Mouse (Mus musculus): ENCODE measurements around the gene Car7.
"Not testable (repeated sequence)": the region's sequence is repeated elsewhere in the genome, so short reads cannot be mapped to it uniquely, and the experiment has no call there.

Gene Car7

GRCm38 (mm10) chr8:104570436-104571343, 36.2 kb downstream of the Car7 start:
- DNase-seq, result peak; percentile 95

- DNase-seq, result no peak
Measured at GRCm38 (mm10) chr8:104576820-104577219, 42.3 kb downstream of the Car7 start.

- not testable (repeated sequence) for DNase-seq
Measured at GRCm38 (mm10) chr8:104577606-104578005, 43.1 kb downstream of the Car7 start.

DNA sequence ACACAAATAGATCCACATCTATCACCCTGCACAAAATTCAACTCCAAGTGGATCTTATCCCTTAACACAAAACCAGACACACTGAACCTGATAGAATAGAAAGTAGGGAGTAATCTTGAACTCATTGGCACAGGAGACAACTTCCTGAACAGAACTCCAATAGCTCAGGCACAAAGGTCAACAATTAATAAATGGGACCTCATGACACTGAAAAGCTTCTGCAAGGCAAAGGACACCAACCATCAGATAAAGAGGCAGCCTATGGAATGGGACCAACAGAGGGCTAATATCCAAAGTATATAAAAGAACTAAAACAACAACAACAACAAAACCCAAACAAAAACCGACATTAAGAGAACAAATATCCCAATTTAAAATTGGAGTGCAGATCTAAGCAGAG, 50.0 kb downstream of the Car7 start:
- DNase-seq, result no peak

- DNase-seq, result no peak
Measured at GRCm38 (mm10) chr8:104590284-104590683, 55.8 kb downstream of the Car7 start.

GRCm38 (mm10) chr8:104591133-104591834, 56.8 kb downstream of the Car7 start, which contains the start of gene Pdp2:
Pdp2 (plus strand) TSS chr8:104591451.
- peak; percentile 89 for DNase-seq

DNA sequence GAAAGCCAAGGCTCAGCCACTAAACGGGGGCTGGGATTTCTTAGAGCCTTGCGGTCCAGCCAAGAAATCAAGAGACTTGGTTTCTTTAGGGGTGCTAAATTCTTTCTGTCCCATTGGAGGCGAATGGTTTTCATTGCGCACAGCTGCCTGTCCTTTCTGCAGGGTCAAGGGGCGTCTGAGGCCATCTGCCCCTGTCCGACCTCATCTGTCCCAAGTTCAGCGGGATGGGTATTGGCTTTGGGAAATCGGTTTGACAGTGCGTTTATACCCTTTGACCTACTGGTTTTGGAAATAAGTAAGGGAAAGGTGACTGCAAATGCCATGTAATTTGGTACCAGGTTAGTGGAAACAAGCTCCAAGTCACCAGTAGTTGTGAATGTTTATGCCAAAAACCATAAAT, 57.4 kb downstream of the Car7 start:
- DNase-seq, result no peak

GRCm38 (mm10) chr8:104592566-104592965, 58.1 kb downstream of the Car7 start:
- no peak for DNase-seq

- DNase-seq, result no peak
Measured at GRCm38 (mm10) chr8:104593536-104594325, 59.2 kb downstream of the Car7 start.

DNA sequence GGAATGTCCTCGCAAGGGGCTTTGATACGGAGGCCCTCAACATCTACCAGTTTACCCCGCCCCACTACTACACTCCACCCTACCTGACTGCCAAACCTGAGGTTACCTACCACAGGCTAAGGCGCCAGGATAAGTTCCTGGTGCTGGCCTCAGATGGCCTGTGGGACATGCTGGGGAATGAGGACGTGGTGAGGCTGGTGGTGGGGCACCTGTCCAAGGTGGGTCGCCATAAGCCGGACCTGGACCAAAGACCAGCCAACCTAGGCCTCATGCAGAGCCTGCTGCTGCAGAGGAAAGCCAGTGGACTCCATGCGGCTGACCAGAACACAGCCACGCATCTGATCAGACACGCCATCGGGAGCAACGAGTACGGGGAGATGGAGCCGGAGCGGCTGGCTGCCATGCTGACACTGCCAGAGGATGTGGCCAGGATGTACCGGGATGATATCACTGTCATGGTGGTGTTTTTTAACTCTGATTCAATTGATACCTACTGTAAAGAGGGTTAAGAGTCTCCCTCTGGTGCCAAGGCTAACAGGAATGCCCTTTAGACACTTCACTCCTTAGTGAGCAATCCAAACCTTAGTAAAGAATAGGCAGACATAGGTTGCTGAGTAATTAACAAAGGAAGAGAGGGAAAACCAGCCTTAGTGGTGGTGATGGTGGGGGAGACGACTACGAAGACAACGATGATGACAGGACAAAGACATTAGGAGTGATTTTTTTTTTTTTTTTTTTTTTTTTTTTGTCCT, 60.3 kb downstream of the Car7 start:
- no peak for DNase-seq

DNA sequence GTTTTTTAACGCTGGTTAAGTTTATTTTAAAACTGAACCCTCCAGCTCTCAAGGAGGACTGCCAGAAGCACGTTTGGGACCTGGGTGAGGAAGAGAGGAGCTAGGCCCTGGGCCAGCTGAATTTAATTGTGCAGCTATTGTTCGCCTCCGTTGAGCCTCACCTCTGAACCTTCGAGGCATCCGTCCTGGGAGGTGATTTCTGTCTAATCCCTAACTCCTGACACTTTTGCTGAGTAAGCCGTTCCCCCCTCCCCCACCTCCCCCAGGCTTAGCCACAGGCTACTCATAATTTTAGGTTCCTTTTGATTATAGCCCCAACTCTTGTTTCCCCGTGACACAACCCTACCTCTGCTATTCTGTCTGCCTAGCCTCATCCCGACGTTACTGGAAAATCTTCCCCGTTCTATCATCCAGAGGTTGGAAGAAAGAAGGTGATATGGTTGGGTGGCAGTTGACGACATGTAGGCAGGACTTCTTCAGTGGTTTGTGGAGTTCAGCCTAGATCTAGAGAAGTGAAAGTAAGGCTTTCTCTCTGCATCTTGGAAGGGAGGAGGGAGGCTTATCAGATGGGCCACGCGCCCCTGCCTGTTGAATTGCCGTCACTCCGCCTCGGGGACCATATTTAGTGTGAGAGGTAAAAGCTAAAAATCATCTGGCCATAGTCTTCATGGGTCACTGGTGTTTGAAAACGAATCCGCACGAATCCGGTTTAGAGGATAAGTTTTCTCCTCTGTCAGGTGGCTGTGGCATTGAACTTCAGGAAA, 61.5 kb downstream of the Car7 start:
- no peak for DNase-seq

DNA sequence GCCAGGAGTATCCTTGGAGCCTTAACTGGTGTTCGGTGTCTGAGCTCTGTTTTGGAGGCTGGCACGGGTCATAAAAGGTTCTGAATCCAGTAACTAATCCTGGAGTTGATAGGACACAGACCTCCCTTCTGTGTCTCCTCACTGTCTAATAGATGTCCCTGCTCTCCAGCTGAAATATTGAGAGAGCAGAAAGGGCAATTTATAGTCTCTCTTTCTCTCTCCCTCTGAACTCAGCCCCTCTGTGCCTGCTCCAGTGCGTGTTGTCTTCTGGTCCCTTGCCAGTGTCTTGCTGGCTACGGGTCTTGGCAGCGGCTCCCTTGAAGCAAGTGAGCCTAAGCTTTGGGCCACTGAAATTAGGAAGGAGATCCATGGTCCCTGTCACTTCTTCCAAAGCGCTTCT, 63.2 kb downstream of the Car7 start:
- no peak for DNase-seq

GRCm38 (mm10) chr8:104598496-104598895, 64.0 kb downstream of the Car7 start:
- no peak for DNase-seq
